ENCODE assay signal across 19 mouse cellular contexts in the genomic region with DNA sequence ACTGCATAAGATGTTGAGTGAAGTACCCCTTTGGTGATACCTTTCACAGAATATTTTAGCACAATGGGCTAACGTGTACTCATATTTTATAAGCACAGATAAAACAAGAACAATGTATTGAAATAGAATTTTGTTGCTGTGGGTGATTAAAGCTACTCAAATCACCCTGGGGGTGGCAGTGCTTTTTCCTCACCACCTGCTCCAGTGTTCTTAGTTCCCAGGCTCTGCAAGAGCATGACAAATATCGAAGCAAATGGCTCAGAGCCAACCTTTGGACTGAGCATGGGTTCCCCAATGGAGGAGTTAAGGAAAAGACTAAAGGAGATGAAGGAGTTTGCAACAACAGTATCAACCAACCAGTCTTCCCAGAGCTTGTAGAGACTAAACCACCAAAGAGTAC.
DNase-seq lines count a peak whose midpoint lies in the region; ATAC-seq lines count a peak whose summit lies in the region.
"Had no signal": no experiment of that assay in that cellular context is flagged by ENCODE, and none has a peak within 500 bp of the region (broad histone marks: within the 10 kb centered on the region; RNA-seq: fewer than 3 reads in every experiment).

No protein-coding gene starts in this region.

- no peak for DNase-seq in frontal cortex, postnatal 14 days (ENCODE audit: low spot score in 2 of 2)
- peak; percentile 2 to 24 for DNase-seq in layer of hippocampus, adult 18-20 months (ENCODE audit: low spot score in 2 of 2)
- DNase-seq in layer of hippocampus, postnatal 36 days: no peak
- DNase-seq in right cerebral cortex, adult 18-20 months: peak; percentile 30
- no peak for DNase-seq in right cerebral cortex, postnatal 10 days (ENCODE audit: low spot score in 2 of 2)
- DNase-seq: adrenal gland, adult 2 months; adrenal gland, postnatal 25 days; cerebellum, adult 11 months; cerebellum, adult 9-10 months; gastrocnemius, postnatal 10 days; heart, adult 18-20 months; heart, postnatal 10 days; heart, postnatal 4 days had no signal

- ATAC-seq in frontal cortex, adult (ENCODE audit: low TSS enrichment): peak; percentile 65
- ATAC-seq: activated CD4-positive, CD25-positive, alpha-beta regulatory T cell, adult 4 months; forebrain, embryonic 13.5 days; hindbrain, embryonic 16.5 days; inflammation-experienced regulatory T-cells, adult 6 months; Patski had no signal

Comparison
In these comparisons a context has a peak if more than half of its experiments do, and no peak if none do; other contexts are left out.
1. DNase-seq: peak in layer of hippocampus, adult 18-20 months (2 of 2) and right cerebral cortex, adult 18-20 months (single experiment); none in frontal cortex, postnatal 14 days (0 of 2), layer of hippocampus, postnatal 36 days (0 of 2) and right cerebral cortex, postnatal 10 days (0 of 2).